Mouse (Mus musculus) thymus, adult 2 months (tissue): ENCODE measurements around the gene Rassf9.

Experiments
- CTCF ChIP-seq: fragments of 200-500 bp; IDR thresholded peaks from 2 replicates; pipeline ENCODE4 v1.5.1; 2012; ENCODE audit warnings: mild to moderate bottlenecking, control low read depth, low read length, moderate library complexity, borderline replicate concordance; ENCODE audit not compliant: control insufficient read depth, poor library complexity, insufficient read depth; ENCODE audit errors: extremely low read depth
- POLR2A ChIP-seq: fragments of 200-500 bp; IDR thresholded peaks from 2 replicates; pipeline ENCODE4 v1.6.1; 2012; ENCODE audit warnings: mild to moderate bottlenecking, low read length, control low read depth, moderate library complexity; ENCODE audit not compliant: control insufficient read depth, poor library complexity, insufficient read depth; ENCODE audit errors: extremely low read depth

DNA sequence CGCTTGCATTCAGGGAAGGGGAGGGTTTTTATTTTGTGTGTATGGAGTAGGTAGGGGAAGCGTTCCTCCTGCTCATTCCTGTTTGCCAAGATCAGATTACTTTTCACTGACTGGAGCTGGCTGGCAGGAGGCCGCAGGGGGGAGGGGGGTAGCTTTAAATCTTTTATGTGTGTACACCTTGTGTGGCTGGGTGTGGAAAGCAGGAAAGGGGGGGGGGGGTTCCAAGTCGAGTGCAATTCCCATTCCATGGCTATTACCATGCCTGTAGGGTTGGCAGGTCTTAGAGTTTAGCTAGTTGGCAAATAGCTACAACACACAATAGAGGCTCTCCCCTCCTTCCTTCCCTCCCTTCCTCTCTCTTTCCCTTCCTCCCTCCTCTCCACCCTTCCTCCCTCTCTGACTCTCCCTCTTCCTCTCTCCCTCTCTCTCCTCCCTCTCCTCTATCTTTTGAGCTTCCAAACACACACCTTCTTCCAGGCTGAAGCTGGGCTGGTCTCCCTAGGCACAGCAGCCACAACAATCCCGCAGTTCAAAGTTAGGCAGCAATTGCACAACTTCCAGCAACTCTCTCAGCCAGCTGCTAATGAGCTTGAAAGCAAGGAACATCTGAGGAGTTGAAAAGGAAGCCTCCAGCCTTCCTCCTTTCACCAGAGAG lies at the start of gene Rassf9:
- TF ChIP-seq CTCF: no peak
- TF ChIP-seq POLR2A: no peak
